Mouse (Mus musculus) embryo, embryonic 11.5 days (tissue): Measurements from ENCODE around the gene Akap5.
A peak's percentile ranks its signal among the peaks of the same experiment; 100 is the strongest.

Experiments used
- DNase-seq: peaks from one replicate; pipeline ENCODE4 v3.0.0-alpha.2; 2012; ENCODE audit warnings: low read depth, low spot score

The Akap5 gene

DNA sequence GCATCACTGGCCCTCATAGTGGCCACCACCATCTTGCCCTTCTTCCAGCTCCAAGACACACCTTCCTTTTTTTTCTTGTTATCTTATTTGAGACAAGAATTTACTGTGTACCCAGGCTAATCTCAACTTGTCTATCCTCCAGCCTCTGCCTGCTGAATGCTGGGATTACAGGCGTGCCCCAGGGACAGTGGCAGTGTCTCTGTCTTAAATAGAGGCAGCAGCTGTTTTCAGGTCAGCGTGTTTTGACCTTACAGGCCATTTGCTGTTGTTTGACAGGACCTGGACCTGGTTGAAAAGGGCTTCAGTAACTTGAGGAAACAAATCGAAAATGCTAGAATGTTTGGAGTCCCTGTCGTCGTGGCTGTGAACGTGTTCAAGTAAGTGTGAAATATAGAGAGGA is 14.1 kb upstream of the Akap5 start:
- no peak for DNase-seq

DNA sequence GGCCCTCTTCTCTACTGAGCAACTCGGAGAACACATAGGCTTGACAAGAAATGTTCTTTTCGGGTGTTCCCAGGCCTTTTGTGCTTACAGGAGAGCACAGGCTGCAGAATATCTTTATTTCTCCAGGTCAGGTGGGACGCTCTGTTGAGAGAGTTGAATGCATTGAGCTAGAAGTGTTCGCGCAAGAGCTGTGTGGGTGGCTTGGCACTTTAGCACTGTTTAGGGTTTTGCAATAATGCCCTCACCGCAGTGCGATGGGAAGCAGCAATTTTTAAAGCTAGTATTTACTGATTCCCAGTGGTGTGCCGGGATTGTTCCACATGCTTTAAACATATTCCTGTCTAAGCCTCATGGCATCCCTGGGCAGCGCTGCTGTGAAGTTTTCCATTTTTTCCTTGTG is 13.5 kb upstream of the Akap5 start:
- no peak for DNase-seq

DNA sequence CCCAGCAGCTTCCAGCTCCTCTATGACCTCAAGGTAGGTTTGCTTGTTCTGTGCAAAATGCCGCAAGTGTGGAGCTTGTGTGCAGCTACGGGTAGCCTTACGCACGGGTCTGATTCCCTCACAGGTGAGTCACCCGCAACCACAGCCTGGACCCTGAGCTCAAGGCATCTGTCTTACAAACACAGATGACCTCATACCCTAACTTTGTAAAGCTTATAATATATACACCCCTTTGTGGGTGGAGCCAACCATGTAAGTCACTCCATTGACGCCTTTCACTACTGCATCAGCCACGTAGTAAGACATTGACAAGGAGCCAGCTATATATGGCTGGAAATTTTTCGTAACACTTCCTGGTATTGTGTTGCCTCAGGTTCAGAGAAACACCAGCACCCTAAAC is 12.7 kb upstream of the Akap5 start:
- DNase-seq, result no peak

DNA sequence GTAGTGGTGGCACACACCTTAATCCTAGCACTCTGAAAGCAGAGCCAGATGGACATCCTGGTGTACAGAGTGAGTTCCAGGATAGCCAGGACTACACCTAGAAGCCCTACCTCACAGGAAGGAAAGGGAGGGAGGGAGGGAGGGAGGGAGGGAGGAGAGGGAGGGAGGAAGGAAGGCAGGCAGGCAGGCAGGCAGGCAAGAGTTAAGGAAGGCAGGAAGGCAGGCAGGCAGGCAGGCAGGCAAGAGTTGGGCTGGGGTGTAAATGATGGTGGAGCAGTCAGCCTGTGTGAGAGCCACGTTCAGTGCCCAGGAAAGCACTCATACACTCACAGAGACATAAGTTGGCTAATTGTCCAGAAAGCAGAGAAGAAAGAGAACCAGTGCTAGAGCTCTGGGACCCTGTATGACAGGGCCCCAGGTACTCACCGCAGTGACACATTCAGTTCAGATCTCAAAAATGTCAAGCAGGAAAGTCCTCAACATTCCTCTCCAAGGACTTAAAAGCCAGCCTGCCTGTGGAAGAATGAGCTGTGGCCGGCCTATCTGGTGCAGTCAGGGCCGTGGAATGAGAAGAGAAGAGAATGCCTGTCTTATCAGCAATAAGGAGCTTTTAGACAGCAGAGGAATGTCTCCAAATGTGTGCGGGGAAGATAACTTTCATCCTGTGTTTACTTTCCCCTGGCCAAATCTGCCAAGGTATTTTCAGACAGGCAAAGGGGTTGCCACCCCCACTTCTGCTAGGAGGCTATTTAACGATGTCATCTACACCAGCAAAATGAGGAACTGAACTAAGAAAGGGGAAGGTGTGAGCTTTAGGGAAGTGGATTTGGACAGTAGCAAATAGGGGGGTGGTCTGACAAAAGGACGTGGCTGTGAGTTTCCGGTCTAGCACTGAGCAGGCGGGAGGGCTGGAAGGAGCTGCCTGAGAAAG is 6.1 kb upstream of the Akap5 start:
- no peak for DNase-seq

DNA sequence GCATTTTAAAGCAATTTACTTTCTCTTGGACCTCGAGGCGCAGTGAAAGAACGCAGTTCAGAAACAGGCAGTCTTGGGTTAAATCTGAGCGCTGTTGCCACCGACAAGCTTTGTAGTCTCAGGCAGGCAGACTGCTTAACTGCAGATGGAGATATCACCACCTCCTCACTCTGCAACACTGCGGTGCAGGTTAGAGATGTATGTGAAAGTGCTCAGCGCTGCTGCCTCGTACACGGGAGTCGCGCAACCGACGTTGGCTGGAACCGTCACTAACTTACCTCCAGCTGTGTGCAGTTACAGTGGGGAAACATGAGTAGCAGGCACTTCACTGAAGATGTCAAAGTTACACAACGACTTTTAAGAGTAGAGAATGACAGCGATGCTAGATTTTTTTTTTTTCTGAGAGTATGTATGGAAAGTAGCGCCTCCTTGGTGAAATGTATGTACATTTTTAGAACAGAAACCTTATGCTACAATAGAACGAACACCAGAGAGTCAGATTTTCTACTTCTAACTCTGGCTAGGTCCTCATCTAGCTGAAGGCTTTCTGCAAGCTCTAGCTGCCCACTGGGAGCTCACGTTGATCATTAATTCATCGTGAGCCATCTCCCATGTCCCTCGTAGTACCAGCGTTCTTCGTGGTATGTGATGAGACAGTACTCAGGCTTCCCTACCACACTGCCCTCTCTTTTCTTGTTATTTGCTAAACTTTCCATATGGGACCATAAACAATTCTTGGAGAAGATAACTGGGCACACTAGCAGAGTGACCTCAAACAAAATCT is 1.9 kb downstream of the Akap5 start:
- no peak for DNase-seq

DNA sequence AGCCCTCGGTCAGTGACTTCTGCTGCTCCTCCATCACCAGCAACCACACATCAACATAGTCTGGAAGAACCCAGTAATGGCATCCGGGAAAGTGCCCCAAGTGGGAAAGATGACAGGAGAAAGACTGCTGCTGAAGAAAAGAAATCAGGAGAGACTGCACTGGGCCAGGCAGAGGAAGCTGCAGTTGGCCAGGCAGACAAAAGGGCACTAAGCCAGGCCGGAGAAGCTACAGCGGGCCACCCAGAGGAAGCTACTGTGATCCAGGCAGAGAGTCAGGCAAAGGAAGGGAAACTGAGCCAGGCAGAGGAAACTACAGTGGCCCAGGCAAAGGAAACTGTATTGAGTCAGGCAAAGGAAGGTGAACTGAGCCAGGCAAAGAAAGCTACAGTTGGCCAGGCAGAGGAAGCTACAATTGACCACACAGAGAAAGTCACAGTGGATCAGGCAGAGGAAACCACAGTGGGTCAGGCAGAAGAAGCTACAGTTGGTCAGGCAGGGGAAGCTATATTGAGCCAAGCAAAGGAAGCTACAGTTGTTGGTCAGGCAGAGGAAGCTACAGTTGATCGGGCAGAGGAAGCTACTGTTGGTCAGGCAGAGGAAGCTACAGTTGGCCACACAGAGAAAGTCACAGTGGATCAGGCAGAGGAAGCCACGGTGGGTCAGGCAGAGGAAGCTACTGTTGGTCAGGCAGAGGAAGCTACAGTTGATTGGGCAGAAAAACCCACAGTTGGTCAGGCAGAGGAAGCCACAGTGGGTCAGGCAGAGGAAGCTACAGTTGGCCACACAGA is 4.1 kb downstream of the Akap5 start:
- no peak for DNase-seq

DNA sequence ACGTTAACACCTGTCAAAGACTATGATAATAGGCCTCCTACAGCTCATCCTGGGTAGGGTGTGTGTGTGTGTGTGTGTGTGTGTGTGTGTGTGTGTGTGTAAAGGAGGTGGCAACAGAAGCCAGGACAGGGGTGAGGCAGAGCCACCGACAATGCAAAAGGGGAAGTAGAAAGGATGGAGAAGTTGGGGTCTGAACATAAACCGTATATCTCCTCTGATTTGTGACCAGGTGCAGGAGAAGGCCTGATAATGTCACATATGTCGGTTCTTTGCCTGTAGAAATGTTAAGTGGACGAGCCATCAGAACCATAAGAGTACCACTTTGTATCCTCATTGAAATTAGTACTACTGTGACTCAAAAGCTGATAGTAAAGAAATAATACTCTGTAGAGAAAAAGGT is 9.0 kb downstream of the Akap5 start:
- DNase-seq, result no peak

DNA sequence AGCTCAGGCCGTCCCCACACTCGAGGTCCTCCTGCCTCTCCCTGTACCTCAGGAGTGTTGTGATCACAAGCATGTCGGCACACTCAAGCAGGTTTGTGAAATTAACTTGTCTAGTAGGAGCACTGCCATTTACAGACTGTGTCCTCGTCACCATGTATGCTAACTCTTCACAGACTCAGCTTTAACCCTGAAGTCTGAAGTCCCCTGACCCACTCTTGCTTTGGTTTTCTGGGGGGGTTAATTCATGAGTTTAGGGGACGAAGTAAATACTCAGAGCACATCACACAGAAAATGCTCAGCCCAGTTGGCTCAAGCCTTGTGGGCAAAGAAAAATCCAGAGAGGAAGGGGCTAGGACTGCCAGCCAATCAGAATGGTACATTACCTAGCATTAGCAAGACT is 10.9 kb downstream of the Akap5 start:
- no peak for DNase-seq

DNA sequence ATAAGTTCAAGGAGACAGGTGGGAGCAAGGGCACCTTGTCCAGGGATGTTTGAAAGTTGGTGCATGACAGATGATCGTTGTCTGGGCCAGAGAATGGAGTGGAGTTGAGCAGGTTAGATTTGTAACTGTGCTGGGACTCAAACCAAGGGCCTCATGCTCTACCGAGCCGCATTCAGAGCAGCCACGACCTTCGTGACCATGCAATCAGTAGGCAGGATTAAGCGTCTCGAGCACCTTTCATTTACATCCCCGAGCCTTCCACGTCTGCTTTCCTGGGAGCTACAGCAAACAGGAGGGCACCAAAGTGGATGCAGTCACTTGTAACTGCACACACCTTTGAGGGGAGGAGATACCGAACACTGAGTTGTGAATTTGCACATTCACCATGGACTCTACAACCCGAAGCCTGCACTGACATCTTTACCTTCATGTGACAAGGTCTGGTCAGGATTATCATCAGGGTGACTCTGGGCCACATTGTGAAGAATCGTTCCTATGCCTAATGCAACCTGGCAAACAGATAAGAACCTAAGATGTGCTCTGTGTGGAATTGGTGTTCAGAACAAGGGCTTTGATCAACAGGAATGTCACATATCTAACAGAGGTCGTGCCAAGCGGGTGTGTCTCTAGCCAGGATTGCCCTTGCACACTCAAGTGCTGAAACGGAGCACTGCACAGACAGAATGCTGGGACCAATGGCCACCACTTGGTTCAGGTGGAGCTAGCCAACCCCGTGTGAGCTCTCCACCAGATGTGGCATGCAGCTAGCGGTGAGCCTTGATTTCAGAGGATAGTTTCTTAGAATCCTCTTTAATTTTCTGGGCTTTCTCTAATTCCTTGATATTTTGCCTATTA is 11.6 kb downstream of the Akap5 start:
- DNase-seq, result no peak

DNA sequence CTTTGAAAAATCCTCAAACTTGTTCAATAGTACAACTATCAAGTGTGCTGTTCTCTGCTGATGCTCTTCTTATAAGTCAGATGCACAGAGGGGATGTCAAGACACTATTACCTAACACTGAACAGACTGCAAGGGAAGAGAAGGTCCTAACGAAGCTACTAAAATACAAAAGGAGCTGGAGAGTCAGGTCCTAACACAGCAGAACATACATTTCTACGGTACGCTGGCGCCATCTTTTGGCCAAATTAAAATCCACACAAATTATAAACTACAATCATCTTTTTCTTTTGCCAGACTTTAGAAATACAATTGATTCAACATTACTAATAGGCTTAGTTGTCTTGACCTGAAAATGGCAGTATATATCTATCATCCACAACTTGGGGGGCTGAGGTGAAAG is 16.4 kb downstream of the Akap5 start:
- peak; percentile 37 for DNase-seq

DNA sequence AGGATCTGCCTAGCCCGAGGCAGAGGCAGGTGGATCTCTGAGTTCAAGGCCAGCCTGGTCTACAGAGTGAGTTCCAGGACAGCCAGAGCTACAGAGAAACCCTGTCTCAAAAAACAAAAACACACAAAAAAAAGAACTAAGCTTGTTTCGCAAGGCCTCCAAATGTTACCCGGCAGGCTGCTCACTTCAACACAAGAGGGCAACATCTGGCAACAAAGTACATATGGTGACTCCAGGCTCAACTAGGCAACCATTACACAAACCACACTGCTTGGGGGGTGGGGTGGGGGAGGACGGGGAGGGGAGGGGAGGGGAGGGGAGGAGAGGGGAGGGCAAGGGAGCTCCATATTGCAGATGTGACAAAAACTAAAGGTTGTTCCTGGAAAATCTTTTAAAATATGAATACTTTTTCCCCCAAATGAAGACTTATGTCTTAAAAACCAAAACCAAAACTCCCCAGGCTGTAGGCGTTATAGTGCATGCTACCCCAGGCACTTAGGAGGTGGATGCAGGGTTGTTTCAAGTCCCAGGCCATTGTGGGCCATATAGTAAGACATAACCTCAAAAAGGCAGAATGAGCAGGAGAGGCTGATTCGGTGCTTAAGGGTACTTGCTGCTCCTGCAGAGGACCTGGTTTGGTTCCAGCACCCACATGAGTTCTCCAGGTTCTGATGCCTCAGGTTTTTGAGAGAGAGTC is 21.2 kb downstream of the Akap5 start:
- no peak for DNase-seq

DNA sequence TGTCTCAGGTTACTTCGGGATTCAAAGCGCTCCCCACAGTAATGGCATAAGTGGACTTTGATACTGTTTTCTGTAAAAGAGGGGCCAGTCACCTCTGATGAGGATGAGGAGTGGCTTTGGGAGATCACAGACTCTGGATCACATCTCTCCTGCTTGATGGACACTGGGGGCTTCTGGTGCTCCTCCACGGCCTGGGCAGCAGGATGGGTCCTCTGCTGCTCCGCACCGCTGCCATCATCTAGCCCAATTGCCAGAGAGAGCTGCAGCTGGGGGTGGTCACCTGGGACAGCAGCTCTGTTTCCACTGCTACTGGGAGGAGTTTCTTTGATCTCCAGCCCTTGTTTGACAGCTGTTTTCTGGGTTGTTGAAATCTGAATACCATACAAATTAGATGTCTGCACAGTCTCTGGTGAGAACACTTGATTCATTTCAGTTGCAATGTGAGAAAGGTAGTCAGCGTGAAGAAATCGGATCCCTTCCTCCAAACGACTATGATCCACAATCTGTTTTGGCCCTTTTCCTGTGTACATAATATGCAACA is 25.1 kb downstream of the Akap5 start:
- DNase-seq, result no peak

DNA sequence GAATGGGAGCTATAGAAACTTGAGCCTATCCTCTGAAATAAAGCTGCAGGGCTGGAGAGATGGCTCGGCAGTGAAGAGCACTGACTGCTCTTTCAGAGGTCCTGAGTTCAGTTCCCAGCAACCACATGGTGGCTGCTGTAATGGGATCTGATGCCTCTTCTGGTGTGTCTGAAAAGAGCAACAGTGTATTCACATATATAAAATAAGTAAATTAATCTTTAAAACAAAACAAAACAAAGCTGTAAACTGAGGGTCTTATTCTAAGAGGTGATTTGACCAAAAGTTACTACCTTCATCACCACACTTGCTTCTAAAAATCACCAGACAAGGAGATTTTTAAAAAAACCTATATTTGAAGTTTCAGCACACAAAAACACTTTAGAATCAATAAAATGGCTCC is 36.2 kb downstream of the Akap5 start:
- no peak for DNase-seq

DNA sequence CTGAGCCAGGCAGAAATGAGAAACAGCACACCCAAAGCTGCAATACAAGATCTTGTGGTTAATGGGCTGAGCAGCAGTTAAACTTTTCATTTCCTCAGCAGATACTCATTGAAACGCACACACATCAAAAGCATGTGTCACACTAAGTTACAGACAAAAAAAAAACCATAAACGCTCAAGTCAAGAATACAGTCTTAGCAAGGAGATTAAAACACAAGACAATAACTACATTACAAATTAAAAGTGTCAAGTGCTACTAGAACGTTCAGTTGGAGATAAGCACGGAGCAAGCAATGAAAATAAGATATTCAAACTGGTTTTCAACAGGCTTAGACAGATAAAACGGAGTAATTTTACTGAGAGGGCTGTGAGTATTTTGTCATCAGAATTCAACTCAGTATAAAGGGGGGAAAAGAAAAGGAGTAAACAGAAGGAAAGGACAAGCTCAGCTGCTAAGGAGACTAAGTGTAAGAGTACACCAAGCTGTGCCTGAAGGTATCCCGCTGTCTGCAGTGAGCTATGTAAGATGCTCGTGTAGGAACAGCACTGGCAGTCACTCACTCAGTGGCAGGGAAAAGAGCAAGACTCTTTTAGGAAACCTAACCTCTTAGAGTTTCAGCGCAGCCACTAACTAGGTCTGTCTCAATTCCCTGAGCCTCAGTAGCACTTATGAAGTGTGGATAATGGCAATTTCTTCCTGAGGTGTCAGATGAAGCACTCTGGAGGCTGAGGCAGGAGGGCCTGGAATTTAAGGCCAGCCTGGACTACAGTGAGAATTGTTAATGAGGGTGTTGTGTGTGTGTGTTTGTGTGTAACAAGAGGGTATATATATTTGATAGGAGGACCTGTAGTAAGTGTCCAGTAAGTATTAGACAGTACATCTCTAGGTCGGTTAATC is 37.0 kb downstream of the Akap5 start:
- DNase-seq, result no peak

DNA sequence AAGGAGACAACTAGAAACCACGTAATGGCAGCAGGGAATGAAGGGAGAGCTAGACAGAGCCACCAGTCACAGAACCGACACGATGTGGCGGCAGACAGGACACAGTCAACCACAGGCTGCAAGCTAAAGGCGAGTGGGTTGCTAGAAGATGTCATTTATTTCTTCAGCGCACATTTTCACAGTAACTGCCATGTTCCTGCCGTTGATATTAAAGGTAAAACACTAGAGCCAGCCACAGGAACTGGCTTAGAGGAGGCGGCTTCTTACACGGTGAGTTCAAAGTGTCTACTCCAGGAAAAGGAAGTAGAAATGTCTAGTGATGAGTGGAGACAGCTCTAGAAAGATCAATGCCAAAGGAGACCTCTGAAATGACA is 37.6 kb downstream of the Akap5 start:
- no peak for DNase-seq

DNA sequence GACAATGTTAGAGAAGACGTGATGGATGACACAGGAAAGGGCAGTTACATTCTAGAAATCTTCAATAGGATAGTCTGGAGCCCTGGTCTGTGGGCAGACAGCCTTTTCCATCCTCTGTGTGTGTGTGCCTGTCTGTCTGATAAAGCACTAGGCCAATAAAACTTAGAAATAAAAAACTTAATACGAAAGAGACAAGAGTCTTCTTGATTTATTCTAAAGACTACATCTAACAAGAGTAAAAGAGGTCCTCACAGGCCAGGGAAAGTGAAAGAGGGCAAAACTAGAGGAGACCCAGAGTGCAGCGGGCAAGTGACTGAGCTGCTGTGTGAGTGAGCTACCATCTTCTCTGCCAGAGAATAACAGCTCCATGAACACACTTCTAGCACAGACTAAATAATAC is 41.6 kb downstream of the Akap5 start:
- DNase-seq, result no peak

DNA sequence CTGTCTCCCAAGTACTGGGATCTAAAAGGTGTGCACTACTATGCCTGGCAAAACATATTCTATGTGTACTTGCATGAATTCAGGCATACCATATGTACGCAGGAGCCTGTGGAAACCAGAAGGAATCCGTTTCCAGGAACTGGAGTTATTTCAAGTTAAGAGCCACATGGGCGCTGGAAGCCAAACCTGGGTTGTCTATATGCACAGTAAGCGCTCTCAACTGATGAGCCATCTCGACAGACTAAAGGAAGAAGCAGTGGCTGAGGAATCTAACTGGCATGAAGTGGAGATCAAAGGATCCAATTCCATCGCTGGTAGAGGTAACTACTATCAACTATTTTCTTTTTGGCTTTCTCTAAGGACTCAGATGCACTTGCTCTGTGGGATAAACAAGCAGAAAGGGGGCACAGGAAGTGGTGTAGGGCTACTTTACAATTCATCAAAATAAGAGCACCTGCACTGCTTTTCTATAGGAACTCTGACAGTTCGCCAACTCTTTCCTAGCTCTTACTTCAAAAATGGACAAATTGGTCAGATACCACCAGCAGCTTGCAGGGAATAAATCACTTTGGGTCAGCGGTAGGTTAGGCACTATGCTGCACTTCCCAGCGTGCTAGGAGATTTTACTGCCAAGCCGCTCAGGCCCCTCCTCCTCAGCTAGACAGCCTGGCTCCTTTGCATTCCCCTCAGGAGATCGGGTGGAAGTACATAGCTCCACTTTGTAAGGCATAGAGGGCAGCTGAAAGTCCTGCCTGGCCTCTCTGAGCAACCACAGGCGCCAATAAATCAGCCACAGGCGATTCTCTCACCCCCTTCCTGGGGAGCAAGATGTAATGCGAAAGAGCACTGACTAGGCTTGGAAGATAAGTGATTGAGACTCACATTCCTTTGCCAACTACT is 42.7 kb downstream of the Akap5 start:
- peak; percentile 49 for DNase-seq

DNA sequence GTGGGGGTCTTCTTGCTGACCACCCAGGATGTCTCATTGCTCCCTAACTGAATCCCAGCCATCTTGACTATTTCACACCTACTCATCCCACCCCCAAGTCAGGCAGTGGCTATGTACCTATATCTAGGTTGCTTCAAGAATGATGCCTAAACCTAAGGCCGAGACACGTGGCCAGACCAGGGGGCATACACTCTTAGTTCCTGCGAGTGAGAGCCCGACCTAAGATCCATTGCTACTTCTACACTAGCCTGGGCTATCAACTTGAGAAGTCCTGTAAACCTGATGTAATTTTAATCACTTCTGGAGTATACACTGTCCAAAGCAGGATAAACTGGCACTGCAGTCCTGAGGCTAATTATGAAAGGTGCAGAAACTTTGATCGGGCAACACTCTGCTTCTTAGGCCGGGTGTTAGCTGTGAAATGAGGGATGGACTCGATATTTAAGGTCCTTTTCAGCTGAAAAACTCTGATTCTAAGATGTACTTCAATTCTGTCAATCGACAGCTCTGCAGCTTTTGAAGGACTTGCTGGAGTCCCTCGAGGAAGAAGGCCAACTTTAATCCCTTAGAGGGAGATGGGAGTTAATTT is 43.6 kb downstream of the Akap5 start:
- no peak for DNase-seq
